Mouse (Mus musculus) heart, postnatal 0 days (tissue): ENCODE data around the gene Myo18b. TPM values are rescaled to one million over a fixed set of nuclear protein-coding genes. Genes with fewer than 3 reads are reported as not detected.

Experiments
- ATAC-seq: fragments of 200-750 bp; cut with Nextera tagmentation; 2 replicates; pipeline ENCODE4 v1.8.0; 2017; ENCODE audit warnings: low read depth, moderate number of reproducible peaks, moderate library complexity; ENCODE audit not compliant: insufficient read depth
- DNase-seq: peaks from one replicate; pipeline ENCODE4 v3.0.0-alpha.2; 2016; ENCODE audit warnings: low spot score
- H3K27ac ChIP-seq: fragments of 300-500 bp; sonication (generic); 2 replicates; pipeline ENCODE4 v1.5.1; 2014; ENCODE audit warnings: low read depth, mild to moderate bottlenecking
- H3K27me3 ChIP-seq: fragments of 300-500 bp; sonication (generic); 2 replicates; pipeline ENCODE4 v1.6.1; 2014; ENCODE audit warnings: low read length, mixed read lengths; ENCODE audit not compliant: control insufficient read depth, insufficient read depth
- H3K36me3 ChIP-seq: fragments of 300-500 bp; sonication (generic); replicated peaks from 2 replicates; pipeline ENCODE4 v1.6.1; 2014; ENCODE audit warnings: low read length, mixed read lengths; ENCODE audit not compliant: control insufficient read depth, insufficient read depth
- H3K4me1 ChIP-seq: fragments of 300-500 bp; sonication (generic); 2 replicates; pipeline ENCODE4 v1.6.1; 2014; ENCODE audit warnings: antibody characterized with exemption; ENCODE audit not compliant: control insufficient read depth, insufficient read depth
- H3K4me2 ChIP-seq: fragments of 300-500 bp; sonication (generic); 2 replicates; pipeline ENCODE4 v1.6.1; 2014; ENCODE audit warnings: low read depth, mild to moderate bottlenecking, low read length, moderate library complexity
- H3K4me3 ChIP-seq: fragments of 300-500 bp; sonication (generic); 2 replicates; pipeline ENCODE4 v1.5.1; 2014; ENCODE audit warnings: low read depth, low read length
- H3K9ac ChIP-seq: fragments of 300-500 bp; sonication (generic); replicated peaks from 2 replicates; pipeline ENCODE4 v1.6.1; 2014; ENCODE audit warnings: low read depth, low read length, mixed read lengths
- H3K9me3 ChIP-seq: fragments of 300-500 bp; sonication (generic); replicated peaks from 2 replicates; pipeline ENCODE4 v1.6.1; 2016; ENCODE audit warnings: low read length; ENCODE audit not compliant: control insufficient read depth
- CTCF ChIP-seq: IDR thresholded peaks from 2 replicates; pipeline ENCODE4 v1.5.1; 2016; ENCODE audit warnings: antibody characterized with exemption, control low read depth, low read depth
- EP300 ChIP-seq: IDR thresholded peaks from 2 replicates; pipeline ENCODE4 v1.6.1; 2016; ENCODE audit warnings: antibody characterized with exemption, low read depth
- WGBS: fragments of 180-500 bp; shearing (Covaris S2); extraction: QIAGEN DNeasy Blood & Tissue Kit; methylation state at CpG from one replicate; pipeline ENCODE4 v1.1.7; 2014; 5-methylcytosine and 5-hydroxymethylcytosine counted together
- polyA plus RNA-seq: library from polyadenylated mRNA; unstranded; fragments of >200 nt; fragmentation: Nextera tagmentation; extraction: Ambion mirVana; gene quantifications from 2 replicates; pipeline ENCODE4 v1.2.1, GENCODE M21; 2015
- total RNA-seq: library from RNA; depleted of rRNA; stranded (reverse); fragments of >200 nt; gene quantifications from 2 replicates; pipeline ENCODE4 v1.2.3, GENCODE M21; 2014; ENCODE audit warnings: low replicate concordance

The Myo18b gene
- total and polyA plus RNA-seq, 2 experiments from 2014 or later, result 26.5 to 110 TPM

DNA sequence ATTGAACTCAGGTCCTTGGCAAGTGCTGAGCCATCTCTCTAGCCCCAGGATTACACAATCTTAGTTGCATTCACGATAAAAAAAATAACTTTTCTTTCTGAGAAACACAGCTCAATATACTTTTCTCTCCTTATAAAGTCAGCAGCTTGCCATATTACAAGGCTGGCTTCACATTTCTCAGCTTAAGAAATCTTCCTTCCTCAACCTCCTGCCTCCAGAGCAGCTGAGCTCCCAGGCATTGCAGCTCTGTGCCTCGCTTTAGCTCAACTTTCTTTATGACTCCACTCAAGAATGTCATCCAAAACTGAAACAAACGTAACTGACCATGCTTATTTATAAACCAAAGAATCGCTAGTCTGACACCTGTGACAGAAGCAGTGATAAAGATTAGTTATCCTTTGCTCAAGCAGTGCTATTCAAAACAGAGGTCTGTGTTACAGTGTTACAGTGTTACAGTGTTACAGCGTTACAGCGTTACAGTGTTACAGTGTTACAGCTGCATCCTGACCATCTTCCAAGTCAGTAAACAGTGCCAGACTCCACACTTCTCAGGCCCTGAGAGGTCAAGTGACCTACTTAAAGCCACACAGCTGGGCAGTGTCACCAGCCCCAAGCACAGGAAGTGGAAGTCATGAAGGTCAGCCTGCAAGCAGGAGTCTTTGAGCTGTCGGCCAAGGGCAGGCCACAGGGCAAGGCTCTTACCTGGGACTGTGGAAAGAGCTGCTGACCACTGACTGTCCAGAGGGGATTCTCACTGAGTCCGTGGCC, 181.3 kb downstream of the Myo18b start:
- Histone ChIP-seq H3K9me3 (no peaks in the 10 kb centered on the region), H3K9ac (no peak overlapping the region), H3K4me3 (no peak overlapping the region), H3K4me2 (no peak overlapping the region), H3K27ac (no peak overlapping the region), H3K4me1 (no peaks in the 10 kb centered on the region), H3K27me3 (no peaks in the 10 kb centered on the region), H3K36me3 (peaks cover 29% of the 10 kb centered on the region)
- TF ChIP-seq CTCF, result no peak
- TF ChIP-seq EP300, result no peak
- WGBS, result 57% methylated on average over 8 of the region's 8 CpGs
- no peak for DNase-seq
- ATAC-seq, result no peak

GRCm38 (mm10) chr5:112709831-112710230, 186.3 kb downstream of the Myo18b start:
- Histone ChIP-seq H3K36me3 (peaks cover 36% of the 10 kb centered on the region), H3K27ac (no peak overlapping the region), H3K27me3 (no peaks in the 10 kb centered on the region), H3K9me3 (no peaks in the 10 kb centered on the region), H3K4me1 (no peaks in the 10 kb centered on the region), H3K9ac (no peak overlapping the region), H3K4me2 (no peak overlapping the region), H3K4me3 (no peak overlapping the region)
- ATAC-seq (no peak), DNase-seq (no peak)
- TF ChIP-seq EP300, result no peak
- TF ChIP-seq CTCF, result no peak

- Histone ChIP-seq H3K27ac (no peak overlapping the region), H3K9ac (no peak overlapping the region), H3K9me3 (no peaks in the 10 kb centered on the region), H3K4me3 (no peak overlapping the region), H3K27me3 (no peaks in the 10 kb centered on the region), H3K4me1 (no peaks in the 10 kb centered on the region), H3K36me3 (peaks cover 36% of the 10 kb centered on the region), H3K4me2 (no peak overlapping the region)
- no peak for DNase-seq
- TF ChIP-seq EP300, result no peak
- no peak for ATAC-seq
Measured at GRCm38 (mm10) chr5:112708441-112708840, 187.7 kb downstream of the Myo18b start.

GRCm38 (mm10) chr5:112707478-112707877, 188.7 kb downstream of the Myo18b start:
- DNase-seq (no peak), ATAC-seq (no peak)
- no peaks in the 10 kb centered on the region for H3K9me3 ChIP-seq
- H3K27me3 ChIP-seq, result no peaks in the 10 kb centered on the region
- 86% methylated on average over 2 of the region's 2 CpGs for WGBS
- TF ChIP-seq CTCF, result no peak
- TF ChIP-seq EP300, result no peak
- no peak overlapping the region for H3K4me2 ChIP-seq
- no peak overlapping the region for H3K9ac ChIP-seq
- H3K27ac ChIP-seq, result no peak overlapping the region
- no peak overlapping the region for H3K4me3 ChIP-seq
- no peaks in the 10 kb centered on the region for H3K4me1 ChIP-seq
- H3K36me3 ChIP-seq, result peaks cover 44% of the 10 kb centered on the region

DNA sequence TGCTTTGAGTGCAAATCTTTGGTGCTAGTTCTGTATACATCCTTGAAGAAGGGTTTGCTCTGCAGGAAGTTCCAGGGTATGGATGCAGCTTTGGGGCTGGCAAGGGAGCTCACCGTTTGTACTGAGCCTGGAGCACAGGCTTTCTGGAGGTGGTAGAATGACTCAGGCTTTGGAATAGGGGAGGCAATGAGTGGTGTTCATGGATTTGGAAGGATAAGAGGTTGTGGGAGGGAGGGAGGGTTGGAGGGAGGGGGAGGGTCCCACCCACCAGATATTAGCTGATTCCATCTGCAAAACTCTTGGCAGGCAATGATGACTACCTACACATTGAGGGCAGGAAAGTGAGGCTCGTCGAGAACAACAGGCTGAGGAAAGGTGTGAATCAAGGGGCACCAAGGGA, 195.4 kb downstream of the Myo18b start:
- Histone ChIP-seq H3K27me3 (no peaks in the 10 kb centered on the region), H3K9ac (no peak overlapping the region), H3K27ac (no peak overlapping the region), H3K9me3 (no peaks in the 10 kb centered on the region), H3K4me3 (no peak overlapping the region), H3K36me3 (peaks cover 27% of the 10 kb centered on the region), H3K4me2 (no peak overlapping the region), H3K4me1 (no peaks in the 10 kb centered on the region)
- 45% methylated on average over 3 of the region's 3 CpGs for WGBS
- TF ChIP-seq EP300 (no peak), CTCF (no peak)
- no peak for ATAC-seq
- DNase-seq, result no peak

- DNase-seq, result no peak
- Histone ChIP-seq H3K27ac (no peak overlapping the region), H3K9ac (no peak overlapping the region), H3K27me3 (no peaks in the 10 kb centered on the region), H3K4me3 (no peak overlapping the region), H3K4me2 (no peak overlapping the region), H3K4me1 (no peaks in the 10 kb centered on the region), H3K9me3 (no peaks in the 10 kb centered on the region), H3K36me3 (peaks cover 37% of the 10 kb centered on the region)
- ATAC-seq, result no peak
- no peak for TF ChIP-seq CTCF
- WGBS, result 48% methylated on average over 4 of the region's 4 CpGs
Measured at GRCm38 (mm10) chr5:112696683-112697082, 199.5 kb downstream of the Myo18b start.
